Mouse (Mus musculus) liver, embryonic 15.5 days (tissue): ENCODE results near the gene Scin. TPM values are rescaled to one million over a fixed set of nuclear protein-coding genes. Genes with fewer than 3 reads are reported as not detected.

Source experiments
- ATAC-seq: fragments of 200-750 bp; cut with Nextera tagmentation; 2 replicates; pipeline ENCODE4 v1.8.0; 2017; ENCODE audit warnings: moderate number of reproducible peaks, mild to moderate bottlenecking, moderate library complexity; ENCODE audit not compliant: insufficient read depth
- H3K27ac ChIP-seq: fragments of 300-500 bp; sonication (generic); replicated peaks from 2 replicates; pipeline ENCODE4 v1.5.1; 2015; ENCODE audit warnings: mild to moderate bottlenecking, inconsistent platforms
- H3K27me3 ChIP-seq: fragments of 300-500 bp; sonication (generic); 2 replicates; pipeline ENCODE4 v1.6.1; 2015; ENCODE audit warnings: mild to moderate bottlenecking, inconsistent platforms
- H3K36me3 ChIP-seq: fragments of 300-500 bp; sonication (generic); replicated peaks from 2 replicates; pipeline ENCODE4 v1.6.1; 2015; ENCODE audit warnings: moderate library complexity, mild to moderate bottlenecking, inconsistent platforms
- H3K4me1 ChIP-seq: fragments of 300-500 bp; sonication (generic); replicated peaks from 2 replicates; pipeline ENCODE4 v1.6.1; 2015; ENCODE audit warnings: inconsistent platforms
- H3K4me2 ChIP-seq: fragments of 300-500 bp; sonication (generic); 2 replicates; pipeline ENCODE4 v1.6.1; 2015; ENCODE audit warnings: moderate library complexity, mild to moderate bottlenecking, inconsistent platforms
- H3K4me3 ChIP-seq: fragments of 300-500 bp; sonication (generic); replicated peaks from 2 replicates; pipeline ENCODE4 v1.5.1; 2015; ENCODE audit warnings: mild to moderate bottlenecking, inconsistent platforms
- H3K9ac ChIP-seq: fragments of 300-500 bp; sonication (generic); 2 replicates; pipeline ENCODE4 v1.6.1; 2015; ENCODE audit warnings: moderate library complexity, mild to moderate bottlenecking, inconsistent platforms
- H3K9me3 ChIP-seq: fragments of 300-500 bp; sonication (generic); replicated peaks from 2 replicates; pipeline ENCODE4 v1.6.1; 2016; ENCODE audit warnings: inconsistent platforms
- WGBS: fragments of 180-500 bp; shearing (Covaris S2); methylation state at CpG from one replicate; pipeline ENCODE4 v1.1.7; 2015; ENCODE audit warnings: mixed read lengths; ENCODE audit not compliant: insufficient replicate concordance; 5-methylcytosine and 5-hydroxymethylcytosine counted together
- polyA plus RNA-seq: library from polyadenylated mRNA; unstranded; fragments of >200 nt; fragmentation: Nextera tagmentation; extraction: Ambion mirVana; gene quantifications from 2 replicates; pipeline ENCODE4 v1.2.1, GENCODE M21; 2015

The Scin gene
- polyA plus RNA-seq, 1 experiment from 2014 or later: 0.12 TPM

- WGBS: 44% methylated on average over 5 of the region's 5 CpGs
- Histone ChIP-seq H3K9me3 (no peaks in the 10 kb centered on the region), H3K4me1 (no peaks in the 10 kb centered on the region), H3K9ac (no peak overlapping the region), H3K36me3 (no peaks in the 10 kb centered on the region), H3K27ac (no peak overlapping the region), H3K4me3 (no peak overlapping the region), H3K27me3 (no peaks in the 10 kb centered on the region), H3K4me2 (no peak overlapping the region)
- ATAC-seq: no peak
Measured at GRCm38 (mm10) chr12:40073660-40074059, 60.4 kb downstream of the Scin start.

DNA sequence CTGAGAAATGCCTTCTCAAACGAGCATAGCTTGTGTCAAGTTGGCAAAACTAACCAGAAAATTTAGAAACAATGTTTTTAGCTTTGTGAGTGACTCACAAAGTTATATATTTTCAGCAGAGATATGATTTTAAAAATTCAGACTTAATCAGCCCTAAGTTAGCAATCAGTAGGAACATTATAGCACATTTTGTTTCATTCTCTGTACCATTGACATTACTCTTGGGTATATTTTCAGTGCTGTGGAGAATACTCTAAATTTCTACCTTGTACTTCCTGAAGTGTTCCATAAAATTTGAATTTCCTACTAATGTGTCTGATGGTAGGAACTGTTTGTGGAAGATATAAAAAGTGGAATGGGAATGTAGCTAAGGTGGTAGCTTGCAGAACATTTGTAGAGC is 87.0 kb downstream of the Scin start:
- no peak overlapping the region for H3K4me2 ChIP-seq
- no peaks in the 10 kb centered on the region for H3K9me3 ChIP-seq
- H3K4me1 ChIP-seq: no peaks in the 10 kb centered on the region
- no peak overlapping the region for H3K9ac ChIP-seq
- ATAC-seq: no peak
- no peaks in the 10 kb centered on the region for H3K27me3 ChIP-seq
- H3K36me3 ChIP-seq: no peaks in the 10 kb centered on the region
- H3K4me3 ChIP-seq: no peak overlapping the region
- 44% methylated on average over 1 of the region's 1 CpGs for WGBS
- H3K27ac ChIP-seq: no peak overlapping the region

DNA sequence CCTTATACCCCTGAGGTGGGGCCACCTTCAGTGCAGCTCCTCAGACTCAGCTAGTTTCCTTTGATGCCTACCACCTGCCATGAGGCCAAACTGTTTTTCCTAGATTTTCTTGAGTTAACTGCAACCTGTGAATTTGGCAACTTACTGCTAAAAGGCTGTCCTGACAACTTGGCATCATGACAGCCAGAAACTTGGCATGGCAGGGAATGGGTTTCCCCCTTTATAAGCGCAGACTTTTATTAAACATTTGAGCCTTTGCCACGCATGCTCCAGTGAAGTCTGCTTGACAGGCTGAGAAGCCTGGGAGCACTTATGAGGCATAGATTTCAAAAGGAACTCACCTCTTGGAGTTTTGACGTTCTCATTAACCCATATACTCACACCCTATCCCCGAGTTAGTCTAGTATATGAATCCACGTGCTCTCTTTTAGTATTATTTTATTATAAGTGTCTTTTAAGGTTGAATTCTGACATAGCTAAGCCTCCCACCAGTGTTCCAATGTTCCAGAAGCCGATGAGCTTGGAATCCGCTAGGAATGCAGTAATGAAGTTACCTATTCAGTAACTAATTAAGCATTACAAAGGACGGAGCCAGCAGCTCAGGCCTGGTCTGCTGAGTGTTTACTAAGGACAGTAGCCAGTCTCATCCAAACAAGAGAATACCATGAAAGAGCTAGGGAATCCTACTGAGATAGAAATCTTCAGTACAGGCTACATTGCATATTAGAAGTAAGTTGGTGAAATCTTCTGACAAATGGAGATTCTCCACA is 90.0 kb downstream of the Scin start:
- H3K27me3 ChIP-seq: 0 out of 2 replicates have a peak, but pooled peaks cover 3% of the 10 kb centered on the region
- no peaks in the 10 kb centered on the region for H3K36me3 ChIP-seq
- no peak for ATAC-seq
- peaks cover 2% of the 10 kb centered on the region; the same call in 1 of the 2 replicates for H3K4me1 ChIP-seq
- no peaks in the 10 kb centered on the region for H3K9me3 ChIP-seq
- WGBS: 69% methylated on average over 8 of the region's 8 CpGs
- no peak overlapping the region for H3K4me2 ChIP-seq
- H3K4me3 ChIP-seq: no peak overlapping the region
- no peak overlapping the region for H3K9ac ChIP-seq
- no peak overlapping the region for H3K27ac ChIP-seq

- peaks cover 6% of the 10 kb centered on the region for H3K36me3 ChIP-seq
- H3K4me1 ChIP-seq: peaks cover 10% of the 10 kb centered on the region
- H3K9ac ChIP-seq: no peak overlapping the region
- H3K27ac ChIP-seq: no peak overlapping the region
- H3K4me3 ChIP-seq: no peak overlapping the region
- no peak overlapping the region for H3K4me2 ChIP-seq
- H3K27me3 ChIP-seq: 0 out of 2 replicates have a peak, but pooled peaks cover 3% of the 10 kb centered on the region
- ATAC-seq: no peak
- no peaks in the 10 kb centered on the region for H3K9me3 ChIP-seq
Measured at GRCm38 (mm10) chr12:40040067-40040466, 94.0 kb downstream of the Scin start.

- WGBS: under 1% methylated on average over 67 of the region's 68 CpGs
- Histone ChIP-seq H3K27ac (peak within 1 kb of the TSS; percentile 99), H3K4me1 (peaks cover 19% of the 10 kb centered on the region), H3K36me3 (peaks cover 17% of the 10 kb centered on the region), H3K4me3 (peak within 1 kb of the TSS; percentile 72), H3K9me3 (no peaks in the 10 kb centered on the region), H3K4me2 (peak within 1 kb of the TSS; percentile 88), H3K9ac (peak within 1 kb of the TSS; percentile 95), H3K27me3 (0 out of 2 replicates have a peak, but pooled peaks cover 3% of the 10 kb centered on the region)
- ATAC-seq: peak; percentile 82
Measured at GRCm38 (mm10) chr12:40037876-40038463, 96.1 kb downstream of the Scin start, which contains the start of gene Arl4a. TSS of gene Arl4a (minus strand) at chr12:40038025.

DNA sequence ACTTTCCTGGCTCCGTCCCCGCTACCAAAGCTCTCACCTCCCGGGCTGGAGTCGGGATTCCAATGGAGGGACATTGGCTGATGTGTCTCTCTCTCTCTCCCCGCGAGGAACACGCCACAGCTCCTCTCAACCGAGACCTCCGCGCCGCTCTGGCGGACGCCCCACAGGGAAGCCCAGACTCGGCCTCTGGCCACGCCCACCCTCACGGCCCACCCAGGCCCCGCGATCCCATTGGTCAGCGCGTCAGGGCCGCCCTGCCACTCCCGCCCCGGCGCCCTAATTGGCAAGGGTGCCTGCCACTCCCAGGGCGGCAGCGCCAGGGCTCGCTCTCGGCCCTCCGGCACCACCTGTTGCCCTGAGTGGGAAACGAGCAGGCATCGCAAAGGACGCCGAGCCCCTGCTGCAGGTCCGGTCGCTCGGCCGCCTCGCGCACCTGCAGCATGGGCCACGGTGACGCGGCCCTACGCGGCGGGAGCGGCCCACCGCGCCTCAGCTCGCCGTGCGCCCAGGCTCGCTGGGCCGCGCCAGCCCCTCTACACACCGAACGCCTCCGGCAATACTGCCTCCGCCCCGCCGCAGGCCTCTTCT is 96.7 kb downstream of the Scin start:
- Histone ChIP-seq H3K4me3 (peak overlapping the region; percentile 72), H3K27me3 (0 out of 2 replicates have a peak, but pooled peaks cover 3% of the 10 kb centered on the region), H3K9ac (peak overlapping the region; percentile 95), H3K27ac (peak overlapping the region; percentile 99), H3K4me2 (peak overlapping the region; percentile 88), H3K4me1 (peaks cover 19% of the 10 kb centered on the region), H3K9me3 (no peaks in the 10 kb centered on the region), H3K36me3 (peaks cover 21% of the 10 kb centered on the region)
- ATAC-seq: peak; percentile 93
- WGBS: under 1% methylated on average over 59 of the region's 60 CpGs

DNA sequence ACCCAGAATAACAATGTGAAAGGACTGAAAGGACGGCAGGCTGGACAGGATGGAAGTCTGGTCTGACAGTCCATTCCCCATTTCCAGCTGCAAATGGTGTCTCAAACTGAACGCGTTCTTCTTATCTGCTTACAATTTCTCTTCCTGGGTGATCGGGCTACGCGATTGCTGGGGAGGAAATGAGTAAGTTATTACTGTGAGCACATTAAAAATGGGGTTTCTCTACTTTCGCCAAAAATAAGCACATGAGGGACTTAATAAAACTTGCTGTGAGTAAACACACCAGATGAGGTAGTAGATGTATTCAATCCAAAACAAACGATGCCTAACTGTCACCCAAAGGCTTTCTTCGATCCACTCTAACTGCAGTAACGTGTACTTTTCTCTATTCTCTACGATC is 97.4 kb downstream of the Scin start:
- WGBS: under 1% methylated on average over 11 of the region's 11 CpGs
- H3K36me3 ChIP-seq: peaks cover 26% of the 10 kb centered on the region
- ATAC-seq: no peak
- H3K4me3 ChIP-seq: peak overlapping the region; percentile 72
- H3K27ac ChIP-seq: peak overlapping the region; percentile 99
- H3K9ac ChIP-seq: peak overlapping the region; percentile 95
- H3K27me3 ChIP-seq: 0 out of 2 replicates have a peak, but pooled peaks cover 1% of the 10 kb centered on the region
- peaks cover 19% of the 10 kb centered on the region for H3K4me1 ChIP-seq
- H3K9me3 ChIP-seq: no peaks in the 10 kb centered on the region
- peak overlapping the region; percentile 88 for H3K4me2 ChIP-seq

- Histone ChIP-seq H3K9me3 (no peaks in the 10 kb centered on the region), H3K4me1 (peaks cover 19% of the 10 kb centered on the region), H3K27ac (peak overlapping the region; percentile 99; the same call in 1 of the 2 replicates), H3K36me3 (peaks cover 30% of the 10 kb centered on the region), H3K27me3 (no peaks in the 10 kb centered on the region), H3K4me3 (peak overlapping the region; percentile 72), H3K9ac (peak overlapping the region; percentile 95), H3K4me2 (peak overlapping the region; percentile 88)
- no peak for ATAC-seq
- 42% methylated on average over 4 of the region's 4 CpGs for WGBS
Measured at GRCm38 (mm10) chr12:40035506-40035905, 98.5 kb downstream of the Scin start.

DNA sequence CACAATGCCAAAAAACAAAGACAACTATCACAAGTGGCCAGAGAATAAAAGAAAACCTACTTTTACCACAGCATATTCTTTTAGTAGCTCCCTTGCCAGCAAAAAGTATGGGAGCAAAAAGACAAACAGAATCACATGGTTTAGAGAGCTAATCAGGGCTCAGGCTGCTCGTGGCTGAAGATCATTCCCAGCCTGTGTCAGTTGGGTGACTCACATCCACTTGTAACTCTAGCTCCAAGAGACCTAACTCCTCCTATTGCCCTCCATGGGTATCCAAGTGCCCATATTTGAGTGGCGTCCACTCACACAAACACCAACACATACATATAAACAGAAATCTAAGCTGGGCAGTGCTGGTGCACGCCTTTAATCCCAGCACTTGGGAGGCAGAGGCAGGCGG is 104.8 kb downstream of the Scin start:
- no peak overlapping the region for H3K9ac ChIP-seq
- H3K27ac ChIP-seq: peak overlapping the region; percentile 53

GRCm38 (mm10) chr12:40027846-40028245 is 106.2 kb downstream of the Scin start:
- peak overlapping the region; percentile 48 for H3K4me2 ChIP-seq
- H3K4me3 ChIP-seq: no peak overlapping the region
- no peak overlapping the region for H3K9ac ChIP-seq
- H3K36me3 ChIP-seq: peaks cover 13% of the 10 kb centered on the region; the same call in 1 of the 2 replicates
- H3K4me1 ChIP-seq: peaks cover 41% of the 10 kb centered on the region
- 57% methylated on average over 3 of the region's 3 CpGs for WGBS
- no peaks in the 10 kb centered on the region for H3K27me3 ChIP-seq
- H3K9me3 ChIP-seq: no peaks in the 10 kb centered on the region
- H3K27ac ChIP-seq: peak overlapping the region; percentile 84
- peak; percentile 56 for ATAC-seq

More for the DNA sequence above, 104.8 kb downstream of the Scin start:
- peaks cover 32% of the 10 kb centered on the region for H3K4me1 ChIP-seq
- no peaks in the 10 kb centered on the region for H3K27me3 ChIP-seq
- 67% methylated on average over 4 of the region's 4 CpGs for WGBS
- peaks cover 18% of the 10 kb centered on the region for H3K36me3 ChIP-seq
- ATAC-seq: no peak
- H3K9me3 ChIP-seq: no peaks in the 10 kb centered on the region
- H3K4me3 ChIP-seq: no peak overlapping the region
- H3K4me2 ChIP-seq: no peak overlapping the region; the same call in 1 of the 2 replicates

- Histone ChIP-seq H3K4me2 (peak overlapping the region; percentile 48), H3K27ac (peak overlapping the region; percentile 84), H3K4me1 (peaks cover 45% of the 10 kb centered on the region), H3K4me3 (no peak overlapping the region), H3K9me3 (no peaks in the 10 kb centered on the region), H3K9ac (peak overlapping the region; percentile 7; the same call in 1 of the 2 replicates), H3K36me3 (0 out of 2 replicates have a peak, but pooled peaks cover 10% of the 10 kb centered on the region), H3K27me3 (no peaks in the 10 kb centered on the region)
- 26% methylated on average over 3 of the region's 3 CpGs for WGBS
- peak; percentile 91 for ATAC-seq
Measured at GRCm38 (mm10) chr12:40027444-40027843, 106.6 kb downstream of the Scin start.
